Mouse (Mus musculus): ENCODE measurements around the gene Swap70. TPM values are rescaled to one million over a fixed set of nuclear protein-coding genes. Genes with fewer than 3 reads are reported as not detected.

Gene Swap70
- polyA plus RNA-seq, 1 experiment from 2014 or later = 22.7 TPM

DNA sequence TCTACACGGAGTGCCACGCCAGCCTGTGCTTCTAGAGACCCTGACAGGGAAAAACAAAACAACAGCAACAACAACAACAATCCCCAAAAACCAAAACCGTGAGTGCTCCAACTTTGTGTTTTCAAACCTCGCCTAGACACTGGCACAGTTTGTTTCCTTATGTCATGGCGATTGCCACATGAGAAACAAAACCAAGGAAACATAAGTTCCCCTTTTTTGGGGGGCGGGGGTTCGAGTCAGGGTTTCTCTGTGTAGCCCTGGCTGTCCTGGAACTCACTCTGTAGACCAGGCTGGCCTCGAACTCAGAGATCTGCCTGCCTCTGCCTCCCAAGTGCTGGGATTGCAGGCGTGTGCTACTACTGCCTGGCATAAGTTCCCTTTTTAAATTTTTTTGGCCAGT is 46.5 kb downstream of the Swap70 start:
- no peak overlapping the region for H3K27ac ChIP-seq (replicated peaks; ENCODE audit: low read depth, low read length)

DNA sequence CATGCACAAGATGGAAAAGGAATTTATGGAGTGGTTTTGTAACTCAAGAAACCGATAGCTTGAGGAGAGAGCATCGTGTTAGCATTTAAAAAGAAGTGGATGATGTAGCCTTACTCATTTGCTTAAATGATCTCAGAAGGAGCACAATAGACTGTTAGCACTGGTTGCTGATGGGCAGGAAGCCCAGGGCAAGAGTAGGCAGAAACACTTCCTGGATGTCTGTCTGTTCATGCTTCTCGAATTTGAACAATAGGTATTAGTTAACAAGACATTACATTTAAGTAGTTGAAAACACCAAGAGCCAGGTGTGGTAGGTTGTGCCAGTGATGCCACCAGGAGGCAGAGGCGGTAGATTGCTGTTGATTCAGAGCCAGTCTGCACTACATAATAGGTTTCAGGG is 47.0 kb downstream of the Swap70 start:
- no peaks in the 10 kb centered on the region for H3K9me3 ChIP-seq (replicated peaks; ENCODE audit: control insufficient read depth, low read length)
- no peak for DNase-seq (ENCODE audit: low spot score)
- no peaks in the 10 kb centered on the region for H3K4me1 ChIP-seq (ENCODE audit: control insufficient read depth, insufficient read depth, low read length)
- no peak for ATAC-seq (replicated peaks; ENCODE audit: insufficient number of reproducible peaks, low FRiP score, low TSS enrichment, low read depth)
- H3K9ac ChIP-seq (replicated peaks; ENCODE audit: low read length) = no peak overlapping the region
- no peak overlapping the region for H3K4me2 ChIP-seq (ENCODE audit: low read depth, low read length)
- H3K27ac ChIP-seq (replicated peaks; ENCODE audit: low read depth, low read length) = no peak overlapping the region
- no peak overlapping the region for H3K4me3 ChIP-seq (ENCODE audit: low read depth, low read length)
- no peaks in the 10 kb centered on the region for H3K36me3 ChIP-seq (replicated peaks; ENCODE audit: control insufficient read depth, insufficient read depth, low read depth, low read length)
- 78% methylated on average over 4 of the region's 4 CpGs for WGBS
- no peaks in the 10 kb centered on the region for H3K27me3 ChIP-seq (ENCODE audit: control insufficient read depth, insufficient read depth, low read length)

More for the DNA sequence above, 46.5 kb downstream of the Swap70 start:
- ATAC-seq (replicated peaks; ENCODE audit: insufficient number of reproducible peaks, low FRiP score, low TSS enrichment, low read depth) (no peak), DNase-seq (ENCODE audit: low spot score) (no peak)
- Histone ChIP-seq H3K4me3 (ENCODE audit: low read depth, low read length) (no peak overlapping the region), H3K9me3 (replicated peaks; ENCODE audit: control insufficient read depth, low read length) (no peaks in the 10 kb centered on the region), H3K4me1 (ENCODE audit: control insufficient read depth, insufficient read depth, low read length) (no peaks in the 10 kb centered on the region), H3K4me2 (ENCODE audit: low read depth, low read length) (no peak overlapping the region), H3K9ac (replicated peaks; ENCODE audit: low read length) (no peak overlapping the region), H3K27me3 (ENCODE audit: control insufficient read depth, insufficient read depth, low read length) (no peaks in the 10 kb centered on the region), H3K36me3 (replicated peaks; ENCODE audit: control insufficient read depth, insufficient read depth, low read depth, low read length) (no peaks in the 10 kb centered on the region)
- WGBS = 87% methylated on average over 9 of the region's 9 CpGs

DNA sequence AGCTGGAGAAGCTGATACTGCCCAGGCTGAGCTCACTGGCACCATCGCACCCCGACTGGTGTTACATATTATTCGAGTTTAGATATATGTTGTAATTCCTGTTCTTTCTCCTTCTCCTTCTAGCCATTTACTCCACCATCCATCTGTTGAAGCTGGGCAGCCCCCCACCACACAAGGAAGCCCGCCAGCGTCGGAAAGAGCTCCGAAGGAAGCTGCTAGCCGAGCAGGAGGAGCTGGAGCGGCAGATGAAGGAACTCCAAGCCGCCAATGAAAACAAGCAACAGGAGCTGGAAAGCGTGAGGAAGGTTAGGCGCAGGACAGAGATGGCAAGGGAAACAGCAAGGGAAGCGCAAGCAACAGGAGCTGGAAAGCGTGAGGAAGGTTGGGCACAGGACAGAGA is 48.3 kb downstream of the Swap70 start:
- H3K4me1 ChIP-seq (ENCODE audit: control insufficient read depth, insufficient read depth, low read length) = no peaks in the 10 kb centered on the region
- H3K9me3 ChIP-seq (replicated peaks; ENCODE audit: control insufficient read depth, low read length) = no peaks in the 10 kb centered on the region
- no peaks in the 10 kb centered on the region for H3K27me3 ChIP-seq (ENCODE audit: control insufficient read depth, insufficient read depth, low read length)
- no peak overlapping the region for H3K4me3 ChIP-seq (ENCODE audit: low read depth, low read length)
- no peak overlapping the region for H3K4me2 ChIP-seq (ENCODE audit: low read depth, low read length)
- no peak overlapping the region for H3K9ac ChIP-seq (replicated peaks; ENCODE audit: low read length)
- ATAC-seq (replicated peaks; ENCODE audit: insufficient number of reproducible peaks, low FRiP score, low TSS enrichment, low read depth) = no peak
- no peaks in the 10 kb centered on the region for H3K36me3 ChIP-seq (replicated peaks; ENCODE audit: control insufficient read depth, insufficient read depth, low read depth, low read length)
- 88% methylated on average over 14 of the region's 14 CpGs for WGBS
- H3K27ac ChIP-seq (replicated peaks; ENCODE audit: low read depth, low read length) = no peak overlapping the region
- DNase-seq (ENCODE audit: low spot score) = no peak

DNA sequence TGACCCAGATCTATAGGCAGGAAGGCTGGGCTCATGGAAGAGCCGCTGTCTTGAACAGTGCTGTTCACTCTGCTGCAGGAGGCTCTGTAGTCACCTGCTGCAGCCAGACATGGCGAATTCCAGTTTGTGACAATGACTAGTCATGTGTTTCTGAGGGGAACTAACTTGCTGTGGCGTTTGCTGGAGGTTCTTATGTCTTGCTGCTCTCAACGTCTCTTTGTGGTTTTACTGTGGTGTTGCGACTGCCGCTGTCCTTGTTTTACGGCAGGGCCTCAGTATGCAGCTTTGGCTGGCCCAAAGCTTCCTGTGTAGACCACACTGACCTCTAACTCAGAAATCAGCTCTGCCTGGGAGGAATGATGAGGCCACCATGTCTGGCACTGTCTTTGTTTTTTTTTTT is 48.9 kb downstream of the Swap70 start:
- Histone ChIP-seq H3K9ac (replicated peaks; ENCODE audit: low read length) (no peak overlapping the region), H3K4me1 (ENCODE audit: control insufficient read depth, insufficient read depth, low read length) (no peaks in the 10 kb centered on the region), H3K36me3 (replicated peaks; ENCODE audit: control insufficient read depth, insufficient read depth, low read depth, low read length) (no peaks in the 10 kb centered on the region), H3K4me2 (ENCODE audit: low read depth, low read length) (no peak overlapping the region), H3K27ac (replicated peaks; ENCODE audit: low read depth, low read length) (no peak overlapping the region), H3K27me3 (ENCODE audit: control insufficient read depth, insufficient read depth, low read length) (no peaks in the 10 kb centered on the region), H3K9me3 (replicated peaks; ENCODE audit: control insufficient read depth, low read length) (no peaks in the 10 kb centered on the region), H3K4me3 (ENCODE audit: low read depth, low read length) (no peak overlapping the region)
- 92% methylated on average over 7 of the region's 7 CpGs for WGBS
- DNase-seq (ENCODE audit: low spot score) (no peak), ATAC-seq (replicated peaks; ENCODE audit: insufficient number of reproducible peaks, low FRiP score, low TSS enrichment, low read depth) (no peak)

DNA sequence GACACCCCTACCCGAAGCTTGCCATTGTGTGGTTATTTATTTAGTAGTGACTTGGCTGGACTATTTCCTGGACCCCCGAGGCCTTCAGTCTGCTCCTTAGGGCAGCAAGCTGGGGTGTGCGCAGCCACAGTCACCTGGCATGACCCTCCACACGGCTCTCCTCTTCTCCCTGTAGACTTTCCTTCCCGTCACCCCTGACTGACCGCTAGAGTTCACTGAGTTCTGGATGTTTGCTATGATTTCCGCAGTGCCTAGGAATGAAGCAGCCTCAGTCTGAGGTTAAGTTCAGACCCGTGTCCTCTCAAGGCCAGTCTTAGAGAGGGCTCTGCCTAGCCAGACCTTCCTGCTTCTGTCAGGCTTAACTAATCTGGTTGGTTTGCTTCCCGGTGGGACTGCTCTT is 50.3 kb downstream of the Swap70 start:
- 64% methylated on average over 9 of the region's 9 CpGs for WGBS
- no peaks in the 10 kb centered on the region for H3K4me1 ChIP-seq (ENCODE audit: control insufficient read depth, insufficient read depth, low read length)
- no peaks in the 10 kb centered on the region for H3K27me3 ChIP-seq (ENCODE audit: control insufficient read depth, insufficient read depth, low read length)
- H3K9me3 ChIP-seq (replicated peaks; ENCODE audit: control insufficient read depth, low read length) = no peaks in the 10 kb centered on the region
- H3K4me3 ChIP-seq (ENCODE audit: low read depth, low read length) = no peak overlapping the region
- DNase-seq (ENCODE audit: low spot score) (no peak), ATAC-seq (replicated peaks; ENCODE audit: insufficient number of reproducible peaks, low FRiP score, low TSS enrichment, low read depth) (no peak)
- no peak overlapping the region for H3K4me2 ChIP-seq (ENCODE audit: low read depth, low read length)
- no peak overlapping the region for H3K27ac ChIP-seq (replicated peaks; ENCODE audit: low read depth, low read length)
- H3K9ac ChIP-seq (replicated peaks; ENCODE audit: low read length) = no peak overlapping the region
- H3K36me3 ChIP-seq (replicated peaks; ENCODE audit: control insufficient read depth, insufficient read depth, low read depth, low read length) = no peaks in the 10 kb centered on the region

DNA sequence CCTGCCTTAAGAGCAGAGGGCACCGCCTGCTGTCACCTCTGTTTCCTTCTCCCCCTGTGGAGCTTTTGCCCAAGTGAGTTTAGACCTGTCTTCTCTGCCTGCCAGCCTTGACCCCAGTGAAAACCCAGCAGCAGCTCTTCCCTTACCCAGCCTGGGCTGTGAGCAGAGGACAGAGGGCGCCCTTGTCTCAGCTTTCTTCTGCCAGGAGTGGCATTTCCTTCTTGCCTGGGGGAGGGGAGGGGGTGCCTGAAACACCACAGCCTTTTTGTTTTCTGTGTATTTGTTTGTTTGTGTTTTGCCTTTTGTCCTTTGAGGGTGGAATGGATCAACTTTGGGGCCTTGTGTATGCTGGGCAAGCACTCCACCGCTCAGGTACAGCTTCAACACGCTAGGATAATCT is 50.9 kb downstream of the Swap70 start:
- H3K36me3 ChIP-seq (replicated peaks; ENCODE audit: control insufficient read depth, insufficient read depth, low read depth, low read length) = no peaks in the 10 kb centered on the region
- no peaks in the 10 kb centered on the region for H3K4me1 ChIP-seq (ENCODE audit: control insufficient read depth, insufficient read depth, low read length)
- H3K4me3 ChIP-seq (ENCODE audit: low read depth, low read length) = no peak overlapping the region
- no peaks in the 10 kb centered on the region for H3K9me3 ChIP-seq (replicated peaks; ENCODE audit: control insufficient read depth, low read length)
- DNase-seq (ENCODE audit: low spot score) (no peak), ATAC-seq (replicated peaks; ENCODE audit: insufficient number of reproducible peaks, low FRiP score, low TSS enrichment, low read depth) (no peak)
- H3K9ac ChIP-seq (replicated peaks; ENCODE audit: low read length) = no peak overlapping the region
- H3K4me2 ChIP-seq (ENCODE audit: low read depth, low read length) = no peak overlapping the region
- H3K27ac ChIP-seq (replicated peaks; ENCODE audit: low read depth, low read length) = no peak overlapping the region
- 56% methylated on average over 4 of the region's 4 CpGs for WGBS
- H3K27me3 ChIP-seq (ENCODE audit: control insufficient read depth, insufficient read depth, low read length) = no peaks in the 10 kb centered on the region

DNA sequence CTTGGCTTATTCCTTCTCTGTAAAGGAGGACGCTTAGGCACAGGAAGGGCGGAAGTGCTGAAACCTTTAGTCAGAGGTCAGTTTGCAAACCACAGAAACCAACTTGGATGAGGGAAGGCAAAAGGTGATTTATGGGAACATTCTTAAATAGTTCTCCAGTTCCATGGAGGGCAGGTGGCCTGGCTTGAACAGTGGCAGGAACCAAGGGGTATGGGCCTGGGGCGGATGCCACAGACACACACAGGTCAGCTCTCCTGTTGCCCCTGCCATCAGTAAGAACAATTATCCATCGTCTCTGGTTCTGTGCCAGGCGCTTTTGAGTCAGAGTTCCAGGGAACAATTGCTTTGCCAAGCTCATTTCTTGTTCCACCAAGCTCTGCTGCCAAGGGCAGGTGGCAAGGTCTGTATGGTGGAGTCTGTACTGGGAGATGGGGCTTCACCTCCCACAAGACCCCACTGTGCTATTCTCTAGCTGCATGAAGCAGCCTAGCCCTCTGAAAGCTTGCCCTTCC is 56.3 kb downstream of the Swap70 start:
- H3K27me3 ChIP-seq (ENCODE audit: control insufficient read depth, insufficient read depth, low read length) = no peaks in the 10 kb centered on the region
- H3K9ac ChIP-seq (replicated peaks; ENCODE audit: low read length) = no peak overlapping the region
- ATAC-seq (replicated peaks; ENCODE audit: insufficient number of reproducible peaks, low FRiP score, low TSS enrichment, low read depth) (no peak), DNase-seq (ENCODE audit: low spot score) (no peak)
- H3K4me1 ChIP-seq (ENCODE audit: control insufficient read depth, insufficient read depth, low read length) = no peaks in the 10 kb centered on the region
- H3K36me3 ChIP-seq (replicated peaks; ENCODE audit: control insufficient read depth, insufficient read depth, low read depth, low read length) = peaks cover 6% of the 10 kb centered on the region
- no peak overlapping the region for H3K4me2 ChIP-seq (ENCODE audit: low read depth, low read length)
- 97% methylated on average over 5 of the region's 5 CpGs for WGBS
- no peaks in the 10 kb centered on the region for H3K9me3 ChIP-seq (replicated peaks; ENCODE audit: control insufficient read depth, low read length)
- H3K27ac ChIP-seq (replicated peaks; ENCODE audit: low read depth, low read length) = no peak overlapping the region
- no peak overlapping the region for H3K4me3 ChIP-seq (ENCODE audit: low read depth, low read length)

DNA sequence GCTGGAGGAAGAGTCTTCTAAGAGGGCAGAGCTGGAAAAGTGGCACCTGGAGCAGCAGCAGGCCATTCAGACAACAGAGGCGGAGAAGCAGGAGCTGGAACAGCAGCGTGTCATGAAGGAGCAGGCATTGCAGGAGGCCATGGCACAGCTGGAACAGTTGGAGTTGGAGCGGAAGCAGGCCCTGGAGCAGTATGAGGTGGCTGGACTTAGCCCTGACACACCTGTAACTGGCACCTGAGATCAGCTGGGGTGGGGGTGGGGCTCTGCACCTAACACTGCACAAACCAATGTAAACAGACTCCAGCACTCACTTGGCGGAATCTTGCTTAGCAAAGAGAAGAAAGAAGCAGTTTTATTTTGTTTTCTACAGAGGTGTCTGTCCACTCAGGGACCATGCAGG is 57.7 kb downstream of the Swap70 start:
- DNase-seq (ENCODE audit: low spot score) (no peak), ATAC-seq (replicated peaks; ENCODE audit: insufficient number of reproducible peaks, low FRiP score, low TSS enrichment, low read depth) (no peak)
- H3K9ac ChIP-seq (replicated peaks; ENCODE audit: low read length) = no peak overlapping the region
- 91% methylated on average over 4 of the region's 4 CpGs for WGBS
- H3K27ac ChIP-seq (replicated peaks; ENCODE audit: low read depth, low read length) = no peak overlapping the region
- no peaks in the 10 kb centered on the region for H3K27me3 ChIP-seq (ENCODE audit: control insufficient read depth, insufficient read depth, low read length)
- no peak overlapping the region for H3K4me3 ChIP-seq (ENCODE audit: low read depth, low read length)
- H3K9me3 ChIP-seq (replicated peaks; ENCODE audit: control insufficient read depth, low read length) = no peaks in the 10 kb centered on the region
- no peaks in the 10 kb centered on the region for H3K4me1 ChIP-seq (ENCODE audit: control insufficient read depth, insufficient read depth, low read length)
- H3K4me2 ChIP-seq (ENCODE audit: low read depth, low read length) = no peak overlapping the region
- peaks cover 6% of the 10 kb centered on the region for H3K36me3 ChIP-seq (replicated peaks; ENCODE audit: control insufficient read depth, insufficient read depth, low read depth, low read length)

All from embryonic facial prominence, embryonic 11.5 days (tissue).